Mouse (Mus musculus) T-helper 2 cell (primary cell): ENCODE measurements at regions not wholly inside any gene's neighbourhood (a gene's known extent, or its start where the extent isn't known, plus 50 kb on each side); places are given as distances from the start of the nearest gene placed in this dataset.

Experiments
- in situ Hi-C: fragments of 300-600 bp; cut with MboI, MseI; formaldehyde crosslinking; loops from one replicate; pipeline ENCODE4 v1.15.1; 2025; ENCODE audit warnings: high pct_unique_total_duplicates

DNA sequence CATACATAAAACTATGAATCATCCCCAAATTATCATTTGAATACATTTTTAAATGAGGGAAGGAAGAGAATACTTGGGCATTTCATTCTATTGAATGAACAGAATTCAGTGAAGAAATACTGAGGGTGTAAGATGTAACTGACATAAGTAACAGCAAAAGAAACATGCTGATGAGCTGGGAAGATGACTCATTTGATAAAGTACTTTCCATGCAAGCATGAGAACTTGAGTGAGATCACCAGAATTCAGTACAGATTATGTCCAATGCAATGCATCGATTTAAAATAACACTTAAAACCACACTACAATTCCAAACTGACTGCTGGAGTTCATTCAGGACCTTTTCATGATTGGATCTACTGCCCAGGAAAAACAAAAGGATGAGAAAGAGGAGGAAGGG lies 3467.1 kb upstream of the Gm7489 start:
- in situ Hi-C loops: no loop called here

- in situ Hi-C loops: no loop called here
Measured at GRCm38 (mm10) chr15:50423082-50423665, 3461.5 kb upstream of the Gm7489 start.

DNA sequence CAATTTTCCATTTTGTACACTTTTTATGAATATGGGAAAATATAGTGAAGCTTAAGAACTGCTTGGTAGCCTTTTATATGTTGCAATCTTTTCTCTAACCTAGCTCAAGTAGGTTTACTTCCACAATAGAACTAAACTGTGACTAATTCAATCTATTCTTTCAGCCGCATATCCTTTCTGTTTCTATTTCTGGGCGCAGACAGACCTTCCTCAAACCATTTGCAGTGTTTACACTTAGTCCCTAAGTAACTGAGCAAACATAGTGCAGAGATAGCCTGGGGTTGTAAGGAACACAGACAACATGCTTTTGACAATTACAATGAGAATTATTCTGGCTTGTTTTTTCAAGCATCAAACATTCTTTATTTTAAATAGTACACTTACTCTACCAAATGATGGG lies 3435.1 kb upstream of the Gm7489 start:
- in situ Hi-C loops: no loop called here

DNA sequence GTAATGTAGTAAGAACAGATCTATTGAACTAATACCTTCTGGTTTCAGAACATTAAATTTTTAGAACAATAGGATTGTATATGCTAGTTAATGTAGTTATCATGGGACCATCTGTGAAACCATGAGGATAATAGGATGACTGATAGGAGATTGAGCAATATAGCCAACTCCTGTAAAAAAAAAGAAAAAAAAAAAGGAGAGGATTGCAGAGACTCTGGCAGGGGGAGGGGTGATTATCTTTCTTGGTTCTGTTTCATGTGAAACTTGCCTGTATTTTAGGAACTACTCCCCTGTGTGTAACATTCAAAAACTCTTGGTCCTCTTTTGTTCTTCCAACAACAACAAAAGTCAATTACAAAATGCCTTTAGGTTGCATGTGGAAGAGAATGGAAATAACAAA lies 3412.1 kb upstream of the Gm7489 start:
- in situ Hi-C loops: no loop called here

DNA sequence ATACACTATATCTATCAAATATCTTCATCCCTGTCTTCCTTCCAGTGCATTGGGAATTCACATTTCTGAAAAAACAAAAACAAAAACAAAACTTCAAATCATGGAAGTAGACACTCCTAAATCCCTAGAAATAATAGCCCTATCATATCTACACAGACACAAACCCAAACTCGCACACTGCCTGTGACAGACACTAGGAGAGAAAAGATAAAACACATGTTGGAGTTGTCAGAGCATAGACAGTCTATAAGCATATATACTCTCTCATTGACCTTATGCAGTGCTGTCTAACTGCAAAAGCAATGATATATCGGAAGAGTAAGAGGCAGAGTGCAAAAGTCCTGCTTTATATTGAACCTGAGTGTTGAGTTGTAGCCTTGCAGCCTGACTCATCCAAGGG lies 3386.0 kb upstream of the Gm7489 start:
- in situ Hi-C loops: no loop called here

DNA sequence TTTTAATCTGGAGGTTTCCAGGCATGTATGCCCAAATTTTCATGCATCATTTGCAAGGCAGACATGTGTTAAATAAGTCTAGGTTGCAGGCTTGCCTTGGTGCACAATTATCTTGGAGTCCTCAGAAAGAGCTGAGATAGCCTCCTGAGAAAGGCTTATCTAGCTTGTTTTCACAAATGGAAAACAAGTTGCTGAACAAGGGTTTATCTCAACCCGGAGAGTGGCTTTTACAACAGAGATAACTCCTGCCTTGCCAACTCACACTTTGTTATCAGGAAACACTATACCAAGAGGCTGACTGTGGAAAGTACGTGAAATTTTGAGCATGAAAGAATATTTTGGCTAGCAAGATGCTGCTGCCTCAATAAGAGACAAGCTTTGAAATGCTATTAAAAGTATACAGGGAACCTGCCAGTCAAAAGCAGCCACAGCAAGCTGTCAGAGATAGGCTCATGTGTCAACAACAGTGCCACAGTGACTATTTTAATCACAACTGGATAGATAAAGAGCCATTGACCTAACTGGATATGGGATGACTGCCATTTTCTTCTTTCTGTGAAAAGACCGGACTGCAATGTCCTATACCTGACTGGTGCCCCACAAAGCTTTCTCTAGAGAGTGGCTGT lies 3376.6 kb upstream of the Gm7489 start:
- in situ Hi-C loops: no loop called here

- in situ Hi-C loops: no loop called here
Measured at GRCm38 (mm10) chr15:50513036-50513435, 3371.7 kb upstream of the Gm7489 start.

- in situ Hi-C loops: no loop called here
Measured at GRCm38 (mm10) chr15:50524841-50525240, 3359.9 kb upstream of the Gm7489 start.

- in situ Hi-C loops: no loop called here
Measured at GRCm38 (mm10) chr15:50534490-50534889, 3350.2 kb upstream of the Gm7489 start.

DNA sequence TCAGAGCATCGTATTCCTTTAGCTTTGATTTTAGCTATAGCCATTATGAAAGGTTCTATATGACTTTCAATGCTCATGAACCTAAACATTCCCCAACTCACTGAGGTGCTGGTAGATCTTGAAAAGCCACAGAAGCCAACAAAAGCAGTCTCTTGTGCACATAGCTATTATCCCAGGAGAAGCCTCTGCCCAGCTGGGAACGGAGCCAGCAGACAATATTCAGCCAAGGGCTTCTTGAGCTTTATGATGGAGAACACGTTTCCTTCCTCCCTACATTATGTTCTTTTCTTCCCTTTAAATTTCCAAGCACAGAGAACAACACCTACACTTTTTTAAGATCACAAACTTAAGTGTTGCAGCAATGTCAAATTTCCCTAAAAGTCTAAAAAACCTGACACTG lies 3321.1 kb upstream of the Gm7489 start:
- in situ Hi-C loops: no loop called here

- in situ Hi-C loops: no loop called here
Measured at GRCm38 (mm10) chr15:50580811-50581210, 3303.9 kb upstream of the Gm7489 start.

GRCm38 (mm10) chr15:50583951-50584350 lies 3300.8 kb upstream of the Gm7489 start:
- in situ Hi-C loops: no loop called here

DNA sequence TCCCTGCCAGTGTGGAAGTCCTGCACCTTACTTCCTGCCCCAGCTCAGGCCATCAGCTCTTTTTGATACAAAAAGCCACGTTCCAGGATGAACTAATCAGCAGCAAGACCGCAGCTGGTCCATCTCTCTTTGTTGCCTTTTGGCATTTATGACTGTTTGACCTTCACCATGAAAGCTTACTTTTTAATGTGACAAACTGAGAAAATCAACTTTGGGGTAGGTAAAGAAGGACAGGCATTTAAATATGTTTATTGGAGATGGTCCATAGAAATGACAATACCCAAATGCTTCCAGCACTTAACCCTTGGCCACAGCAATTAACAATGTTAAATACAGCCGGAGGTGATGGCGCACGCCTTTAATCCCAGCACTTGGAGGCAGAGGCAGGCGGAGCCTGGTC lies 3299.2 kb upstream of the Gm7489 start:
- in situ Hi-C loops: no loop called here
